Mouse (Mus musculus) neural tube, embryonic 12.5 days (tissue): ENCODE measurements around the gene Enpp4. TPM values are rescaled to one million over a fixed set of nuclear protein-coding genes. Genes with fewer than 3 reads are reported as not detected.

Source experiments
- ATAC-seq: fragments of 200-750 bp; cut with Nextera tagmentation; 2 replicates; pipeline ENCODE4 v1.8.0; 2017; ENCODE audit warnings: low read depth, mild to moderate bottlenecking, moderate TSS enrichment, moderate library complexity; ENCODE audit not compliant: low FRiP score
- H3K27ac ChIP-seq: fragments of 300-500 bp; sonication (generic); 2 replicates; pipeline ENCODE4 v1.5.1; 2016
- H3K27me3 ChIP-seq: fragments of 300-500 bp; sonication (generic); replicated peaks from 2 replicates; pipeline ENCODE4 v1.6.1; 2016; ENCODE audit warnings: mild to moderate bottlenecking
- H3K36me3 ChIP-seq: fragments of 300-500 bp; sonication (generic); 2 replicates; pipeline ENCODE4 v1.6.1; 2016; ENCODE audit warnings: mild to moderate bottlenecking
- H3K4me1 ChIP-seq: fragments of 300-500 bp; sonication (generic); 2 replicates; pipeline ENCODE4 v1.6.1; 2016
- H3K4me2 ChIP-seq: fragments of 300-500 bp; sonication (generic); replicated peaks from 2 replicates; pipeline ENCODE4 v1.6.1; 2016; ENCODE audit warnings: mild to moderate bottlenecking
- H3K4me3 ChIP-seq: fragments of 300-500 bp; sonication (generic); 2 replicates; pipeline ENCODE4 v1.5.1; 2016
- H3K9ac ChIP-seq: fragments of 300-500 bp; sonication (generic); 2 replicates; pipeline ENCODE4 v1.6.1; 2016; ENCODE audit warnings: mild to moderate bottlenecking
- H3K9me3 ChIP-seq: fragments of 300-500 bp; sonication (generic); 2 replicates; pipeline ENCODE4 v1.6.1; 2016; ENCODE audit warnings: mild to moderate bottlenecking
- WGBS: fragments of 180-500 bp; shearing (Covaris S2); methylation state at CpG from one replicate; pipeline ENCODE4 v1.1.7; 2016; 5-methylcytosine and 5-hydroxymethylcytosine counted together
- polyA plus RNA-seq: library from polyadenylated mRNA; unstranded; fragments of >200 nt; fragmentation: Nextera tagmentation; extraction: Ambion mirVana; gene quantifications from 2 replicates; pipeline ENCODE4 v1.2.1, GENCODE M21; 2016

Enpp4 gene
- polyA plus RNA-seq, 1 experiment from 2014 or later: 5.3 TPM

DNA sequence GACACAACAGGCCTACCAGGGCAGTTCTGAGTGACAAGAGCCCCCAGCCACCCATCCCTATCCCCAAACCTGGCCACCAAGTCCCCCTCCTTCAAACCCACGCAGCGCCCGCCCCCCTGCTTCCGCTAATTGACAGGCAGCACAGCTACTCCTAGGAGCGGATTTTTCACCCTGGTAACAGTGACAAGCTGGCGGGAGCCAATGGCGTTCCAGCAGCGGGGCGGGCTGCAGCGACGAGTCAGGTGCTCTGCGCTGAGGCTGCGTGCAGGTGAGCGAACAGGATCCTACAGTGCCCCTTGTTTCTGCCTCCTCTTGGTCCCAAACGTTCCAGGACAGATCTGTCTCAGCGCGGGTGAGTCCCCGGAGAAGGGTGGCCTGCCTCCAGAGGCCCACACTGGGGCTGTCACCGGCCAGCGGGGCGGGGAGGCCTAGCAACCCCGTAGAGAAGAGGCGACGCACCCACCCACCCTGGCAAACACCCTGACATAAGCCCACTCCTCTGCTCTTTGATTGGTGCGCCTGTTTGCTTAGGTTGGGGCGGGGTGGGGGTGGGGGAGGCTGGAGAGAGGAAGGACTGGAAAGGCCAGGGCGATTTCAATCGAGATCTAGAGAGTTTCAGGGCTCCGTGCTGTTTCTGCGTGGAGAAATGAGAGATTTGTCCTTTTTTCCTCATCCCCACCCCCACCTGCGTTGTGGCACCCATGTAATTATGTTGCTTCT lies 26.8 kb downstream of the Enpp4 start, which contains the start of gene Enpp5:
Gene Enpp5, plus strand, starts transcription at position 183 of the 720 bp plus-strand sequence.
- Histone ChIP-seq H3K9me3 (no peaks in the 10 kb centered on the region), H3K27ac (peak within 1 kb of the TSS; percentile 29; the same call in 1 of the 2 replicates)
- ATAC-seq: peak; percentile 97

DNA sequence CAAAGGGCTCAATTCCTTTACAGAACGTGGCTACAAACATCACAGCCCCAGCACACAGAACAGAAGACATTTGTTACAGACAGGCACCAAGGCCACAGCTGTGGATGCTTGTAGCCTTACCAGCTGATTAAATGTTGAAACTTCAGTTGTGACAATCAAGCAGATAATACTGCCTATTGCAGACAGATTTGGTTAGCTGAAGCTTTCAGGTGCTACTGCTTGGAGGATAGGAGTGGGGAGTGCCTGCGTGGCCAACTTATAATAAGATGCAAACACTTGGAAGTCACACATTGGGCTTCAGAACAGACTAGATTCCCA lies 27.8 kb downstream of the Enpp4 start:
- 73% methylated on average over 2 of the region's 2 CpGs for WGBS
- Histone ChIP-seq H3K9me3 (no peaks in the 10 kb centered on the region), H3K4me2 (no peak overlapping the region), H3K36me3 (peaks cover 10% of the 10 kb centered on the region; the same call in 1 of the 2 replicates), H3K4me1 (no peaks in the 10 kb centered on the region), H3K9ac (no peak overlapping the region), H3K27me3 (no peaks in the 10 kb centered on the region), H3K4me3 (no peak overlapping the region), H3K27ac (no peak overlapping the region)
- ATAC-seq: no peak

More for the DNA sequence above, 26.8 kb downstream of the Enpp4 start, which contains the start of gene Enpp5:
- Histone ChIP-seq H3K4me1 (no peaks in the 10 kb centered on the region), H3K36me3 (peaks cover 10% of the 10 kb centered on the region; the same call in 1 of the 2 replicates), H3K4me2 (peak within 1 kb of the TSS; percentile 86), H3K9ac (peak within 1 kb of the TSS; percentile 75), H3K4me3 (peak within 1 kb of the TSS; percentile 64), H3K27me3 (no peaks in the 10 kb centered on the region)
- 1% methylated on average over 31 of the region's 31 CpGs for WGBS

DNA sequence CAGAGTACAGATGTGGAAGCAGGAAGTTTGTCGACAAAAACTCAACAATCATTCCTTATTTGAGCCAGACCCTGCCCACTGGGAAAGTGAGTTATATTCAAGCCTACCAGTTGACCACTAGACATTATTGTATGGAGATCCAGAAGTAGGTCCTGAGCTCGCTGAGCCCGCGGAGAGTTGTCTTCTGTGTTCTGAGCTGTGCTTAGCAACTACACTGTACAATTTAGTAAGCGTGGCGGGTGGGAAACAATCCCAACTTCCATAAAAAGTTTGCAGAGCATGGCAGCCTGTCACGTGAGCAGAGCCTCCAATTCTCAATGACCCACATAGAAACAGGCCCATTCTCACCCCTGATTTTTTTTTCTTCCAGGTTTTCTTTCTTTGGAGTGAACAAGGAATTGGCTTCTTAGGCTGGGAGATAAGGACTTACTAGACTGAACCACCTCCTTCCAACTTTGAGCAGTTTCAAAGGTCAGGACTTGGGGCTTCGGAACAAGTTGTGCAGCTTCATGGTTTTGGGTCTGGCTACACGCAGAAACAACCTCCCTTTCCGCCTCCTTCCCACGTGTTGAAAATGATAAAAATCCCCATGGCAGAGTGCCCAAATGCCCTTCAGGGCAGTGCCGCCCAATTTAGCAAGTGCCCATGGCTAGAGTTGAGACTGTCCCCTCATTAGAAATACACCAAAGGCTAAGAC lies 28.3 kb downstream of the Enpp4 start:
- no peak overlapping the region for H3K4me3 ChIP-seq
- no peak overlapping the region for H3K4me2 ChIP-seq
- H3K4me1 ChIP-seq: no peaks in the 10 kb centered on the region
- H3K27ac ChIP-seq: no peak overlapping the region
- H3K27me3 ChIP-seq: no peaks in the 10 kb centered on the region
- no peaks in the 10 kb centered on the region for H3K9me3 ChIP-seq
- 84% methylated on average over 12 of the region's 12 CpGs for WGBS
- H3K36me3 ChIP-seq: peaks cover 10% of the 10 kb centered on the region; the same call in 1 of the 2 replicates
- H3K9ac ChIP-seq: no peak overlapping the region
- ATAC-seq: no peak

DNA sequence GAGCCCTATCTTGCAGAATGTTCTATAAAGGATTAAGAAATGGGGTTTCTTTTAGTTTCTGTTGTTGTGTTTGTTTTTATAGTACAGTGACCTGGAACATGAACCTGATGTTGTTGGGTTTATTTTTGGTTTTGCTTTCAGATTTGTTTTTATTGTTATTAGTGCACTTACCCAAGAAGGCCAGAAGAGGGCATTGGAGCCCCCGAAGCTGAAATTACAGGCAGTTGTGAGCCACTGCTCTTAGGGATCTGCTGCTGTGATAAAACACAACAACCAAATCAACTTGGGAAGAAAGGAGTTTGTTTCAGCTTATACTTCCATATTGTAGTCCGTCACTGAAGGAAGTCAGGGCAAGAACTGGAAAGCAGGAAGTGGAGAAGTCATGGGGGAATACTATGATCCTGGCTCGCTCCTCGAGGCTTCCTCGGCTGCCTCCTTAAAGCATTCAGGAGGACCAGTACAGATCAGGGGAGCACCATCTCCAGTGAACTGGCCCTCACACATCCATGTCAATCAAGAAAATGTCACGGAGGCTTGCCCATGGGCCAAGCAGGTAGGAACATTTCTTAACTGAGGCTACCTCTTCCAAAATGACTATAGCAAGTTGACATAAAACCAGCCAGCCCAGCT lies 29.4 kb downstream of the Enpp4 start:
- 57% methylated on average over 6 of the region's 6 CpGs for WGBS
- ATAC-seq: no peak
- peaks cover 4% of the 10 kb centered on the region; the same call in 1 of the 2 replicates for H3K36me3 ChIP-seq
- H3K27ac ChIP-seq: no peak overlapping the region
- no peaks in the 10 kb centered on the region for H3K4me1 ChIP-seq
- H3K4me2 ChIP-seq: no peak overlapping the region
- H3K4me3 ChIP-seq: no peak overlapping the region
- no peak overlapping the region for H3K9ac ChIP-seq
- H3K27me3 ChIP-seq: no peaks in the 10 kb centered on the region
- H3K9me3 ChIP-seq: no peaks in the 10 kb centered on the region

DNA sequence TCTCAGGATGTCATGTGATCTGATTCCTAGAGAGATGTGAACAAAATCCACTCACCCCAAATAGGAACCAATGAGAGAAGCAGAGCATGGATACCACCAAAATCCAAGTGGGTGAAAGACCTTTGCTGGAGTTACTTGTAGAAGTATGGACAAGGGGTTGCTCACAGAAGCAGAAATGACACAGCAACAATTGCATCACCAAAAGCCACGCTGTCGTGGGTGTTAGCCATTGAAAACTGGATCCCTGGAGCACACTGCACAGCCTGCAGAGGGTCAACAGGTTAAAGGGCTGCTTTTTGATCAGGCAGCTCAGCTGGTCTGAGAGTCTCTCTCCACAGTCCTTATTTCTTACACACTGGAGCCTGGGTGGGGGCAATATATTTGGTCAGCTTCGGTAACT lies 30.0 kb downstream of the Enpp4 start:
- 84% methylated on average over 3 of the region's 3 CpGs for WGBS
- Histone ChIP-seq H3K4me3 (no peak overlapping the region), H3K9me3 (no peaks in the 10 kb centered on the region), H3K4me2 (no peak overlapping the region), H3K4me1 (no peaks in the 10 kb centered on the region), H3K36me3 (no peaks in the 10 kb centered on the region), H3K27ac (no peak overlapping the region), H3K9ac (no peak overlapping the region), H3K27me3 (no peaks in the 10 kb centered on the region)
- ATAC-seq: no peak

DNA sequence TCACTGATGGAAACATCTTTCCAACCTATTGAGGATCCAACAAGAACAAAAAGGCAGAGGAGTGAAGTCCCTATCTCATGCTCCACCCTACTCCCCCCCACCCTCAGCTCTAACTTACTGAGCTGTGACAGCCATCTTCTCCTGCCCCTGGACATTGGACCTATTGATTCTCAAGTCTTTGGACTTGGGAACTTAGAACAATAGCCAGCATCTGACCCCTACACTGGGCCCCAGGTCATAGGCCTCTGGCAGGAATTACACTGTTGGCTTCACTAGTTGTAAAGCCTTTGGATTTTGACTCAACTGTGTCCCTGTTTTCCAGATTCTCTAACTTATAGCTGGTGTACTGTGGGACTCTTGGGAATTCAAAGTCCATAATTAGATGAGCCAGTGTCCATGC lies 33.9 kb downstream of the Enpp4 start:
- no peak overlapping the region for H3K27ac ChIP-seq
- no peak overlapping the region for H3K4me2 ChIP-seq
- no peaks in the 10 kb centered on the region for H3K27me3 ChIP-seq
- H3K4me1 ChIP-seq: no peaks in the 10 kb centered on the region
- no peak overlapping the region for H3K9ac ChIP-seq
- no peaks in the 10 kb centered on the region for H3K9me3 ChIP-seq
- ATAC-seq: no peak
- H3K36me3 ChIP-seq: no peaks in the 10 kb centered on the region
- no peak overlapping the region for H3K4me3 ChIP-seq

DNA sequence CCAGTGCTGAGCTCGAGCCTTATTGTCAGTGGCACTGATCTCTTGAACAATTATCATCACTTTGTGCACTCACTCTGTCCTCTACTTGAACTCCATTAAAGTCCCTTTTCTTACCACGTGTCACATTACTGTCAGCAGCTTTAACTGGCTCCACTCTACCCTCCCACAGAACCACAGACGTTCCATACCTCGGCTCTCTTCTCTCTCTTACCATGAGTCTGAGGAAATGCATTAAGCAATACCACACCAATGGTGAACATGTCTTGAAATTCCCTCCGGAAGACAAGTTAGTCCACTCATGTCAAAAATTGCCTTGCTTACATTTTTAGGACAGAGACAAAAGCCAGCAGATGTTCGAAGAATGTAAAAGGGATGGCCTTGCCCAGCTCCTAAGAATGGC lies 36.7 kb downstream of the Enpp4 start:
- Histone ChIP-seq H3K4me1 (no peaks in the 10 kb centered on the region), H3K4me2 (no peak overlapping the region), H3K9ac (no peak overlapping the region), H3K27me3 (no peaks in the 10 kb centered on the region), H3K36me3 (no peaks in the 10 kb centered on the region), H3K4me3 (no peak overlapping the region), H3K27ac (no peak overlapping the region), H3K9me3 (no peaks in the 10 kb centered on the region)
- 77% methylated on average over 6 of the region's 6 CpGs for WGBS
- ATAC-seq: no peak

DNA sequence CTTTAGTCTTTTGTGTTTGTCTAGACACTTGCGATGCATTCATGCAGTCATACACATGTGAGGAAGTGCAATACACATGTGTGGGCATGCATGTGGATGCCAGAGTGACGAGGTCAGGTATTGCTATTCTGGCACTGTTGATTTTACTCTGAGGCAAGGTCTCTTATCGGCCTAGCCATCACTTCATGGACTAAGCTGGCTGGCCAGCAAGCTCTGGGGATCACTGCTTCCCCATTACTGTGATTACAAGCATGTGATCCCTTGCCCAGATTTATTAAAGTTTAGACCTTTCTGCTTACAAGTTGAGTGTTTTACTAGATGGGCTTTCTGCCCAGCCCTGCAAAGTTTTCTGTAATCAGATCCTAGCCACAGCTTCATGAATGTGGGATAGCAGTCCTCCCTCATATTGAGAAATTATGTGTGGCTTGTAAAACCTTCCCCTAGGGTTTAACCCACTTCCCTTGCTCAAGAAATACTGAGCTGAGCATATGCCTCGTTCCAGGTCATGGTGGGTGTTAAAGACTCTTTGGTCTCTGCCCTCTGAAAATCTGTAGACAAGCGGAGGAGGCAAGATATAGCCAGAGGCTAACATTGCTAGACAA lies 44.2 kb downstream of the Enpp4 start:
- Histone ChIP-seq H3K36me3 (no peaks in the 10 kb centered on the region), H3K9me3 (no peaks in the 10 kb centered on the region), H3K27ac (no peak overlapping the region), H3K4me2 (no peak overlapping the region), H3K9ac (no peak overlapping the region), H3K27me3 (no peaks in the 10 kb centered on the region), H3K4me3 (no peak overlapping the region), H3K4me1 (no peaks in the 10 kb centered on the region)
- no peak for ATAC-seq
- WGBS: 79% methylated on average over 5 of the region's 5 CpGs

DNA sequence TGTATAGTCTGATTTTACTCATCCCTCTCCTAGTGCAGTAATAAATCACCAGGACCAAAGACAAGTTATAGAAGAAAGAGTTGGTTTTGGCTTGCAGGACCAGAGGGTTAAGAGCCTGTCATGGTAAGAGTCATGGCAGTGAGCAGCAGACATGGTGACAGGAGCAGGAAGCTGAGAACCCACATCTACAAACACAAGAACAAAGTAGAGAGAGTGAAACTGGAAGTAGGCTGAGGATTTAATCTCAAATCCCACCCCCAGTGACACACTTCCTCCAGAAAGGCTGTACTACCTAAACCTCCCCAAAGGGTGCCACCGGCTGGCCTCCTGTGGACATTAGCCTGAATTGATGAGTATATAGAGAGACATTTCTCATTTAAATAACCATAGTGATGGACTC lies 44.8 kb downstream of the Enpp4 start:
- 97% methylated on average over 1 of the region's 1 CpGs for WGBS
- H3K4me2 ChIP-seq: no peak overlapping the region
- no peaks in the 10 kb centered on the region for H3K27me3 ChIP-seq
- H3K9ac ChIP-seq: no peak overlapping the region
- no peak overlapping the region for H3K27ac ChIP-seq
- H3K4me3 ChIP-seq: no peak overlapping the region
- no peaks in the 10 kb centered on the region for H3K9me3 ChIP-seq
- H3K36me3 ChIP-seq: no peaks in the 10 kb centered on the region
- ATAC-seq: no peak
- no peaks in the 10 kb centered on the region for H3K4me1 ChIP-seq

DNA sequence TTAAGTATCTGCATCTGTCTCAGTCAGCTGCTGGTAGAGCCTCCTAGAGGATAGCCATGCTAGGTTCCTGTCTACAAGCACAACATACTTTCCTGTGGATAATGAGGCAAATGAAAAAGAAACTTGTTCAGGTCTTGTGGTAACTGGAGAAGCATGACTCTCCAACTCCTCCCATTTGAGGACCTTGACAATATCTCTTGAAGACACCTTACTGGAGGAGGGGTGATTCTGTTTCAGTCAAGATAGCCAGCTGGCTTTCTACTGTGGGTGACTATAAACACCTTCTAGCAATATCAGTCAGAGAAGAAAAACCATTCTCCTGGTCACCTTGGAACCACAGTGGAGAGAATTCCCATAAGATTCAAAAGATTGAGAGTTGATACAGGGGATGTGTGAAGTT lies 47.5 kb downstream of the Enpp4 start:
- H3K4me3 ChIP-seq: no peak overlapping the region
- H3K27ac ChIP-seq: no peak overlapping the region
- H3K36me3 ChIP-seq: no peaks in the 10 kb centered on the region
- no peak overlapping the region for H3K9ac ChIP-seq
- no peaks in the 10 kb centered on the region for H3K4me1 ChIP-seq
- no peak overlapping the region for H3K4me2 ChIP-seq
- ATAC-seq: no peak
- no peaks in the 10 kb centered on the region for H3K27me3 ChIP-seq
- no peaks in the 10 kb centered on the region for H3K9me3 ChIP-seq

DNA sequence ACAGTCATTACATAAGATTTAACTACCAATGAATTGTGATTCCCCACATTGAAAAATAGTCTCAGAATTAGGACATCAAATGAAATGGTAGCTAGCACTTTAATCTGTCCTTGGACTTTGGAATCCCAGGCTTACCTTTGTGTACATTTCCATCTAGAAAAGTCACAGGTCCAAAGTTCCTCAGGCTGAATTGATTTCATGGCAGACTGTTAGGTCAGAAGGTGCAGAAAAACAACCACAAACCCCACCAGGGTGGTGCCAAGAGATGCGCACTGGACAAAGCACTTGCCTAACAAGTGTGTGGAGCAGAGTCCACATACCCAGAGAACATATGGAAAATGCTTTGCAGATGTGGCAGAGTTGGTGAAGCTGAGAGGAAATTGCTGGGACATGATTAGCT lies 48.5 kb downstream of the Enpp4 start:
- Histone ChIP-seq H3K4me2 (no peak overlapping the region), H3K27me3 (no peaks in the 10 kb centered on the region), H3K4me1 (no peaks in the 10 kb centered on the region), H3K36me3 (no peaks in the 10 kb centered on the region), H3K4me3 (no peak overlapping the region), H3K9me3 (no peaks in the 10 kb centered on the region), H3K27ac (no peak overlapping the region), H3K9ac (no peak overlapping the region)
- ATAC-seq: no peak
- WGBS: 91% methylated on average over 1 of the region's 1 CpGs

DNA sequence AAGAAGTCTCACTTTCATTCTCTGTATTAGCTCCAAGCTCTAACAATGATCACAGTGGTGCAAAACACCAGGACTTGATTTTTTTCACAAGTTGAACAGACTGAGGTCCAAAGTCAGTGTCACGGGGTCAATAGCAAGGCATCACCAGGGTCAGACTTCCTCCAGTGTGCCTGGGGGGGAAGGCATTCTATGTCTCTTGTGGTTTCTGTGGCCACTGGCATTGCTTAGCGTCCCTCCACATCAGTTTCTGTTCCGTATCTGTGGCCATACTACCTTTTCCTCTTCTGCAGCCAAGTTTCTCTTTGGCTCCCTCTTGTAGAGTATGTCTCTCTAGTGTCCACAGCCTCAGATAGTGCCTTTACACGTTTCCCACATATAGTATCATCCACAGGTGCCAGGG lies 52.2 kb downstream of the Enpp4 start:
- no peaks in the 10 kb centered on the region for H3K27me3 ChIP-seq
- H3K9ac ChIP-seq: no peak overlapping the region
- no peak overlapping the region for H3K4me3 ChIP-seq
- H3K9me3 ChIP-seq: no peaks in the 10 kb centered on the region
- 73% methylated on average over 4 of the region's 4 CpGs for WGBS
- no peaks in the 10 kb centered on the region for H3K36me3 ChIP-seq
- H3K4me2 ChIP-seq: no peak overlapping the region
- H3K4me1 ChIP-seq: no peaks in the 10 kb centered on the region
- no peak for ATAC-seq
- no peak overlapping the region for H3K27ac ChIP-seq
